Mouse (Mus musculus) bone marrow, adult 2 months (tissue): ENCODE data around the gene Gpx1. TPM values are rescaled to one million over a fixed set of nuclear protein-coding genes. Genes with fewer than 3 reads are reported as not detected.
A peak's percentile ranks its signal among the peaks of the same experiment; 100 is the strongest.

Source experiments
- H3K27ac ChIP-seq: fragments of 200-500 bp; 2 replicates; pipeline ENCODE4 v1.5.1; 2012; ENCODE audit warnings: low read depth, mild to moderate bottlenecking, control low read depth, inconsistent platforms, low read length; ENCODE audit not compliant: control insufficient read depth, poor library complexity, insufficient read depth
- H3K4me1 ChIP-seq: fragments of 200-500 bp; 2 replicates; pipeline ENCODE4 v1.6.1; 2011; ENCODE audit warnings: low read length; ENCODE audit not compliant: control insufficient read depth, insufficient read depth
- H3K4me3 ChIP-seq: fragments of 200-500 bp; replicated peaks from 2 replicates; pipeline ENCODE3; 2011; ENCODE audit warnings: mild to moderate bottlenecking, low read depth, low read length, control low read depth; ENCODE audit not compliant: control insufficient read depth
- CTCF ChIP-seq: fragments of 200-500 bp; IDR thresholded peaks from 2 replicates; pipeline ENCODE4 v1.5.1; 2011; ENCODE audit warnings: low read length, control low read depth; ENCODE audit not compliant: control insufficient read depth, insufficient read depth
- POLR2A ChIP-seq: fragments of 200-500 bp; IDR thresholded peaks from 2 replicates; pipeline ENCODE4 v1.6.1; 2011; ENCODE audit warnings: low read depth, mild to moderate bottlenecking, control low read depth, low read length, borderline replicate concordance; ENCODE audit not compliant: control insufficient read depth
- WGBS: fragments of 180-500 bp; shearing (Covaris S2); methylation state at CpG from one replicate; pipeline ENCODE4 v1.1.7; 2018; 5-methylcytosine and 5-hydroxymethylcytosine counted together
- polyA plus RNA-seq: library from polyadenylated mRNA; stranded (reverse); fragments of >200 nt; gene quantifications from 2 replicates; pipeline ENCODE4 v1.2.4, GENCODE M21; 2011; ENCODE audit warnings: low replicate concordance; ENCODE audit not compliant: missing spikeins, insufficient read depth, insufficient read length

Gpx1 gene
- polyA plus RNA-seq, 1 experiment = 1,398 TPM

- no peak overlapping the region for H3K4me3 ChIP-seq
Measured at GRCm38 (mm10) chr9:108324784-108325183, 13.9 kb upstream of the Gpx1 start.

GRCm38 (mm10) chr9:108325811-108326210 lies 12.9 kb upstream of the Gpx1 start:
- Histone ChIP-seq H3K4me3 (no peak overlapping the region), H3K27ac (no peak overlapping the region), H3K4me1 (no peaks in the 10 kb centered on the region; the same call in 1 of the 2 replicates)
- TF ChIP-seq POLR2A (no peak), CTCF (no peak)
- WGBS = 83% methylated on average over 2 of the region's 2 CpGs

More at GRCm38 (mm10) chr9:108324784-108325183, 13.9 kb upstream of the Gpx1 start:
- TF ChIP-seq CTCF = no peak
- TF ChIP-seq POLR2A = no peak
- Histone ChIP-seq H3K4me1 (no peaks in the 10 kb centered on the region; the same call in 1 of the 2 replicates), H3K27ac (no peak overlapping the region)
- WGBS = 80% methylated on average over 1 of the region's 1 CpGs

GRCm38 (mm10) chr9:108337848-108338550 lies 704 bp upstream of the Gpx1 start:
- Histone ChIP-seq H3K4me3 (no peak overlapping the region), H3K27ac (peak overlapping the region; percentile 96), H3K4me1 (peaks cover 3% of the 10 kb centered on the region; the same call in 1 of the 2 replicates)
- 51% methylated on average over 10 of the region's 10 CpGs for WGBS
- no peak for TF ChIP-seq POLR2A
- no peak for TF ChIP-seq CTCF

GRCm38 (mm10) chr9:108338551-108338885 lies 185 bp upstream of the Gpx1 start:
- Histone ChIP-seq H3K4me3 (peak overlapping the region; percentile 40), H3K27ac (peak overlapping the region; percentile 96), H3K4me1 (peaks cover 5% of the 10 kb centered on the region)
- TF ChIP-seq POLR2A (no peak), CTCF (no peak)
- WGBS = 19% methylated on average over 6 of the region's 6 CpGs

- under 1% methylated on average over 20 of the region's 20 CpGs for WGBS
- peaks cover 5% of the 10 kb centered on the region for H3K4me1 ChIP-seq
Measured at GRCm38 (mm10) chr9:108339886-108340257, 1.2 kb downstream of the Gpx1 start.

GRCm38 (mm10) chr9:108340258-108341138 lies 1.8 kb downstream of the Gpx1 start:
- H3K27ac ChIP-seq = peak overlapping the region; percentile 96
- peaks cover 7% of the 10 kb centered on the region for H3K4me1 ChIP-seq
- TF ChIP-seq POLR2A (peak; percentile 43; the same call in 1 of the 2 replicates), CTCF (no peak)
- 1% methylated on average over 10 of the region's 10 CpGs for WGBS
- H3K4me3 ChIP-seq = peak overlapping the region; percentile 76

More at GRCm38 (mm10) chr9:108339886-108340257, 1.2 kb downstream of the Gpx1 start:
- Histone ChIP-seq H3K4me3 (peak overlapping the region; percentile 76), H3K27ac (peak overlapping the region; percentile 96)
- TF ChIP-seq POLR2A = peak; percentile 23; the same call in 1 of the 2 replicates
- no peak for TF ChIP-seq CTCF

GRCm38 (mm10) chr9:108341139-108341475 lies 2.4 kb downstream of the Gpx1 start:
- peaks cover 7% of the 10 kb centered on the region for H3K4me1 ChIP-seq
- H3K4me3 ChIP-seq = peak overlapping the region; percentile 40
- whole genome bisulfite sequencing = 14% methylated on average over 5 of the region's 5 CpGs
- peak overlapping the region; percentile 96 for H3K27ac ChIP-seq
- no peak for TF ChIP-seq CTCF

GRCm38 (mm10) chr9:108341801-108342200 lies 3.1 kb downstream of the Gpx1 start:
- H3K27ac ChIP-seq = peak overlapping the region; percentile 96
- H3K4me3 ChIP-seq = peak overlapping the region; percentile 2
- peaks cover 7% of the 10 kb centered on the region for H3K4me1 ChIP-seq
- TF ChIP-seq POLR2A = no peak
- no peak for TF ChIP-seq CTCF
